Mouse (Mus musculus): ENCODE measurements around the gene Nradd.

DNA sequence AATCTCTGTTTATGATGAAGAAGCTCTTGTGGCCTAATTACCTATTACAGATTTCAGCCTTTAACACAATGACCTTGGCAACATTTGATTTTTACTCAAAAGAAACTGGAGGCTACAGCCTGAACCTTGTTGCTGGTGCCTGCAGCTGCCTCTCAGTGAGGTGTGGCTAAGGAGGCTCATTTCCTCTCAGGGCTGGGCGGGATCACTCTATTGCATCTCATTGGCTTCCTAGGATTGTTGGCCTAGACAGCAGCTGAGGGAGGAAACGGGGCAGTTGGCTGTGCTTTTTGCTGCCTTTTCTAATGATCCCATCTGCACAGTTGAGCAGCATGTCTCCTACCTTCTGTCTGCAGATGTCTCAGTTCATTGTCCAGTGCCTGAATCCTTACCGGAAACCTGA is 7.2 kb downstream of the Nradd start:
- TF ChIP-seq CTCF (IDR thresholded peaks at IDR 0.05; ENCODE audit: low read depth, low read length) (no peak), TAL1 (conservative IDR thresholded peaks at IDR 0.05; ENCODE audit: low read depth, low read length) (no peak), GATA1 (IDR thresholded peaks at IDR 0.05; ENCODE audit: borderline replicate concordance, low read length) (no peak)
